Mouse (Mus musculus) liver, embryonic 14.5 days (tissue): ENCODE measurements around the gene Sh3bgrl. TPM values are rescaled to one million over a fixed set of nuclear protein-coding genes. Genes with fewer than 3 reads are reported as not detected.
A peak's percentile ranks its signal among the peaks of the same experiment; 100 is the strongest.
"Not testable (repeated sequence)": the region's sequence is repeated elsewhere in the genome, so short reads cannot be mapped to it uniquely, and the experiment has no call there.

Experiments used
- ATAC-seq: fragments of 200-750 bp; cut with Nextera tagmentation; 2 replicates; pipeline ENCODE4 v1.8.0; 2017; ENCODE audit warnings: moderate number of reproducible peaks, mild to moderate bottlenecking, moderate library complexity; ENCODE audit not compliant: insufficient read depth
- DNase-seq, 3 experiments: peaks; one replicate each; pipeline ENCODE4 v3.0.0-alpha.2; 2012 to 2013; ENCODE audit warnings: low read depth in 3 of 3, low spot score in 3 of 3
- H3K27ac ChIP-seq: fragments of 300-500 bp; sonication (generic); 2 replicates; pipeline ENCODE4 v1.5.1; 2014; ENCODE audit warnings: moderate library complexity, mild to moderate bottlenecking, control low read depth, inconsistent platforms
- H3K27me3 ChIP-seq: fragments of 300-500 bp; sonication (generic); 2 replicates; pipeline ENCODE4 v1.6.1; 2014; ENCODE audit warnings: mild to moderate bottlenecking, low read length, moderate library complexity; ENCODE audit not compliant: control insufficient read depth, insufficient read depth
- H3K36me3 ChIP-seq: fragments of 300-500 bp; sonication (generic); replicated peaks from 2 replicates; pipeline ENCODE4 v1.6.1; 2014; ENCODE audit warnings: low read depth; ENCODE audit not compliant: control insufficient read depth, insufficient read depth
- H3K4me1 ChIP-seq, 2 experiments: fragments of 200-500 bp in 1 of 2; fragments of 300-500 bp in 1 of 2; sonication (generic) in 1 of 2; replicated peaks; 2 replicates each; pipeline ENCODE4 v1.6.1; 2012 to 2014; ENCODE audit warnings: antibody characterized with exemption in 1 of 2, inconsistent platforms in 1 of 2, low read length in 1 of 2; ENCODE audit not compliant: control insufficient read depth in 2 of 2, insufficient read depth in 2 of 2
- H3K4me2 ChIP-seq: fragments of 300-500 bp; sonication (generic); 2 replicates; pipeline ENCODE4 v1.6.1; 2014; ENCODE audit warnings: low read depth, mild to moderate bottlenecking, control low read depth, moderate library complexity
- H3K4me3 ChIP-seq, 2 experiments: fragments of 200-500 bp in 1 of 2; fragments of 300-500 bp in 1 of 2; sonication (generic) in 1 of 2; 2 replicates each; pipeline ENCODE4 v1.5.1; 2012 to 2014; ENCODE audit warnings: low read depth in 2 of 2, low read length in 2 of 2, mild to moderate bottlenecking in 2 of 2, control low read depth in 1 of 2, inconsistent platforms in 1 of 2, moderate library complexity in 1 of 2; ENCODE audit not compliant: insufficient read depth in 1 of 2
- H3K9ac ChIP-seq: fragments of 300-500 bp; sonication (generic); replicated peaks from 2 replicates; pipeline ENCODE4 v1.6.1; 2014; ENCODE audit warnings: mild to moderate bottlenecking, control low read depth, moderate library complexity
- H3K9me3 ChIP-seq: fragments of 300-500 bp; sonication (generic); 2 replicates; pipeline ENCODE4 v1.6.1; 2016; ENCODE audit warnings: low read length, mixed read lengths; ENCODE audit not compliant: control insufficient read depth
- CTCF ChIP-seq: IDR thresholded peaks from 2 replicates; pipeline ENCODE4 v1.5.1; 2016; ENCODE audit warnings: antibody characterized with exemption, low read depth, control low read depth
- EP300 ChIP-seq: IDR thresholded peaks from 2 replicates; pipeline ENCODE4 v1.6.1; 2016; ENCODE audit warnings: antibody characterized with exemption, low read depth
- WGBS: fragments of 180-500 bp; shearing (Covaris S2); extraction: QIAGEN DNeasy Blood & Tissue Kit; methylation state at CpG from one replicate; pipeline ENCODE4 v1.1.7; 2014; ENCODE audit not compliant: insufficient replicate concordance; 5-methylcytosine and 5-hydroxymethylcytosine counted together
- polyA plus RNA-seq, 2 experiments: library from polyadenylated mRNA; depleted of rRNA in 1 of 2; stranded (reverse) in 1 of 2; unstranded in 1 of 2; fragments of >200 nt; fragmentation: Nextera tagmentation in 1 of 2; extraction: Ambion mirVana in 1 of 2; gene quantifications; 2 replicates each; pipeline versions ENCODE4 v1.2.1 to v1.2.3; 2012 to 2014

Sh3bgrl gene
- polyA plus RNA-seq (2012; rRNA removed) = 16.0 and 26.0 TPM in 2 replicates
- 28.5 and 29.9 TPM in 2 replicates for polyA plus RNA-seq (2014; fragmentation: Nextera tagmentation; extraction: Ambion mirVana)

GRCm38 (mm10) chrX:109095245-109096242 lies at the start of gene Sh3bgrl:
Sh3bgrl (plus strand) TSS chrX:109095365.
- Histone ChIP-seq H3K36me3 (no peaks in the 10 kb centered on the region), H3K9ac (peak within 1 kb of the TSS; percentile 55), H3K4me2 (peak within 1 kb of the TSS; percentile 67), H3K27ac (peak within 1 kb of the TSS; percentile 53), H3K4me3 (peak within 1 kb of the TSS; percentile 66 to 99), H3K9me3 (no peaks in the 10 kb centered on the region), H3K4me1 (peaks cover 3 to 6% of the 10 kb centered on the region in 2 experiments; a peak in 2 of 4 replicates), H3K27me3 (no peaks in the 10 kb centered on the region)
- DNase-seq = peak; percentile 55 to 62 (median 58)
- WGBS = 10% methylated on average over 26 of the region's 26 CpGs
- TF ChIP-seq EP300 = no peak
- no peak for TF ChIP-seq CTCF
- peak; percentile 94 for ATAC-seq

- H3K36me3 ChIP-seq = no peaks in the 10 kb centered on the region
- no peaks in the 10 kb centered on the region for H3K9me3 ChIP-seq
- ATAC-seq (no peak), DNase-seq (no peak)
- H3K4me3 ChIP-seq = no peak overlapping the region
- H3K4me2 ChIP-seq = no peak overlapping the region
- H3K27me3 ChIP-seq = no peaks in the 10 kb centered on the region
- H3K27ac ChIP-seq = no peak overlapping the region
- no peaks in the 10 kb centered on the region for H3K4me1 ChIP-seq
- 38% methylated on average over 1 of the region's 1 CpGs for WGBS
- no peak overlapping the region for H3K9ac ChIP-seq
- no peak for TF ChIP-seq CTCF
- no peak for TF ChIP-seq EP300
These were observed 47.4 kb upstream of the Sh3bgrl start for GRCm38 (mm10) chrX:109047773-109048172.

DNA sequence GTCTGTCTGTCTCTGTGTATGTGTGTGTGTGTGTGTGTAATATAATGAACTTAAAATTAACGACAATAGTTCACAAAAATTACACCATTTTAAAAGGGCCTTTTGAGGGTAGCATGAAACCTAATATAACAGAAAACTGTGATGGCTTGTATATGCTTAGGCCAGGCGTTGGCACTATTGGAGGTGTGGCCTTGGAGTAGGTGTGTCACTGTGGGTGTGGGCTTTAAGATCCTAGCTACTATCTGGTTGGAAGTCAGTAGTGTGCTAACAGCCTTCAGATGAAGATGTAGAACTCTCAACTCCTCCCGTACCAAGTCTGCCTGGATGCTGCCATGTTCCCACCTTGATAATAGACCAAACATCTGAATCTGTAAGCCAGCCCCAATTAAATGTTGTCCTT lies 23.4 kb upstream of the Sh3bgrl start:
- 55% methylated on average over 3 of the region's 3 CpGs for WGBS
- H3K27me3 ChIP-seq = no peaks in the 10 kb centered on the region
- ATAC-seq = peak; percentile 50; the same call in 1 of the 2 replicates

DNA sequence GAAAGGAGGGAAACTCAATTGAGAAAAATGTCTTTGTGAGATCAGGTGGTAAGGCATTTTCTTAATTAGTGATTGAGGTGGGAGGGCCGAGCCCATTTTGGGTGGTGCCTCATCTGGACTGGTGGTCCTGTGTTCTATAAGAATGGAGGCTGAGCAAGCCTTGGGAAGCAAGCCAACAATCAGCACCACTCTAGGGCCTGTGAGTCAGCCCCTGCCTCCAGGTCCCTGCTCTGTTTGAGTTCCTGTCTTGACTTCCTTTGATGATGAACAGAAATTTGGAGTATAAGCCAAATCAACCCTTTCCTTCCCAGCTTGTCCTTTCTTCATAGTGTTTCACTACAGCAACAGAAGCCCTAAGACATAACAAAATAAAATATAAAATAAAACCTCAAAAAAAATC lies 19.4 kb upstream of the Sh3bgrl start:
- TF ChIP-seq CTCF (no peak), EP300 (no peak)
- H3K36me3 ChIP-seq = no peaks in the 10 kb centered on the region
- no peak overlapping the region for H3K4me2 ChIP-seq
- 31% methylated on average over 1 of the region's 1 CpGs for WGBS
- no peak overlapping the region for H3K27ac ChIP-seq
- ATAC-seq (no peak), DNase-seq (no peak)
- H3K4me1 ChIP-seq = no peaks in the 10 kb centered on the region
- no peaks in the 10 kb centered on the region for H3K9me3 ChIP-seq
- no peak overlapping the region for H3K9ac ChIP-seq
- H3K4me3 ChIP-seq = no peak overlapping the region
- H3K27me3 ChIP-seq = no peaks in the 10 kb centered on the region

More for the DNA sequence above, 23.4 kb upstream of the Sh3bgrl start:
- no peak for TF ChIP-seq EP300
- no peak for TF ChIP-seq CTCF
- no peak overlapping the region for H3K4me3 ChIP-seq
- H3K4me2 ChIP-seq = no peak overlapping the region
- H3K4me1 ChIP-seq = no peaks in the 10 kb centered on the region
- no peak for DNase-seq
- H3K9me3 ChIP-seq = no peaks in the 10 kb centered on the region
- no peak overlapping the region for H3K9ac ChIP-seq
- no peaks in the 10 kb centered on the region for H3K36me3 ChIP-seq
- H3K27ac ChIP-seq = no peak overlapping the region

- no peak overlapping the region for H3K9ac ChIP-seq
- TF ChIP-seq EP300 (no peak), CTCF (peak; percentile 37; the same call in 1 of the 2 replicates)
- H3K9me3 ChIP-seq = no peaks in the 10 kb centered on the region
- no peak overlapping the region for H3K27ac ChIP-seq
- DNase-seq (no peak), ATAC-seq (no peak)
- no peaks in the 10 kb centered on the region for H3K27me3 ChIP-seq
- no peaks in the 10 kb centered on the region for H3K36me3 ChIP-seq
- WGBS = 8% methylated on average over 3 of the region's 3 CpGs
- no peak overlapping the region for H3K4me2 ChIP-seq
- no peak overlapping the region for H3K4me3 ChIP-seq
- no peaks in the 10 kb centered on the region for H3K4me1 ChIP-seq
These were observed 18.8 kb upstream of the Sh3bgrl start for GRCm38 (mm10) chrX:109076355-109076754.

GRCm38 (mm10) chrX:109079354-109079753 lies 15.8 kb upstream of the Sh3bgrl start:
- not testable (repeated sequence) for H3K27ac ChIP-seq, H3K4me2 ChIP-seq, H3K36me3 ChIP-seq, DNase-seq, H3K4me1 ChIP-seq, H3K4me3 ChIP-seq, H3K27me3 ChIP-seq, H3K9me3 ChIP-seq, ATAC-seq, H3K9ac ChIP-seq
- WGBS = 28% methylated on average over 3 of the region's 4 CpGs
